Mouse (Mus musculus) neural tube, embryonic 12.5 days (tissue): ENCODE measurements at regions not wholly inside any gene's neighbourhood (a gene's known extent, or its start where the extent isn't known, plus 50 kb on each side); places are given as distances from the start of the nearest gene placed in this dataset.

Experiments used
- ATAC-seq: fragments of 200-750 bp; cut with Nextera tagmentation; 2 replicates; pipeline ENCODE4 v1.8.0; 2017; ENCODE audit warnings: low read depth, mild to moderate bottlenecking, moderate TSS enrichment, moderate library complexity; ENCODE audit not compliant: low FRiP score
- H3K27ac ChIP-seq: fragments of 300-500 bp; sonication (generic); 2 replicates; pipeline ENCODE4 v1.5.1; 2016
- H3K27me3 ChIP-seq: fragments of 300-500 bp; sonication (generic); replicated peaks from 2 replicates; pipeline ENCODE4 v1.6.1; 2016; ENCODE audit warnings: mild to moderate bottlenecking
- H3K36me3 ChIP-seq: fragments of 300-500 bp; sonication (generic); 2 replicates; pipeline ENCODE4 v1.6.1; 2016; ENCODE audit warnings: mild to moderate bottlenecking
- H3K4me1 ChIP-seq: fragments of 300-500 bp; sonication (generic); 2 replicates; pipeline ENCODE4 v1.6.1; 2016
- H3K4me2 ChIP-seq: fragments of 300-500 bp; sonication (generic); replicated peaks from 2 replicates; pipeline ENCODE4 v1.6.1; 2016; ENCODE audit warnings: mild to moderate bottlenecking
- H3K4me3 ChIP-seq: fragments of 300-500 bp; sonication (generic); 2 replicates; pipeline ENCODE4 v1.5.1; 2016
- H3K9ac ChIP-seq: fragments of 300-500 bp; sonication (generic); 2 replicates; pipeline ENCODE4 v1.6.1; 2016; ENCODE audit warnings: mild to moderate bottlenecking
- H3K9me3 ChIP-seq: fragments of 300-500 bp; sonication (generic); 2 replicates; pipeline ENCODE4 v1.6.1; 2016; ENCODE audit warnings: mild to moderate bottlenecking
- WGBS: fragments of 180-500 bp; shearing (Covaris S2); methylation state at CpG from one replicate; pipeline ENCODE4 v1.1.7; 2016; 5-methylcytosine and 5-hydroxymethylcytosine counted together

- Histone ChIP-seq H3K27me3 (no peaks in the 10 kb centered on the region), H3K9ac (no peak overlapping the region), H3K9me3 (no peaks in the 10 kb centered on the region), H3K27ac (no peak overlapping the region), H3K4me2 (no peak overlapping the region), H3K4me1 (no peaks in the 10 kb centered on the region), H3K4me3 (no peak overlapping the region), H3K36me3 (no peaks in the 10 kb centered on the region)
- ATAC-seq, result no peak
- 82% methylated on average over 10 of the region's 10 CpGs for WGBS
Observed at GRCm38 (mm10) chr13:43724161-43724560, 60.4 kb upstream of the Cd83 start.

GRCm38 (mm10) chr13:43725698-43726097 is 58.9 kb upstream of the Cd83 start:
- no peaks in the 10 kb centered on the region for H3K9me3 ChIP-seq
- no peak overlapping the region for H3K27ac ChIP-seq
- no peak overlapping the region for H3K4me3 ChIP-seq
- no peak overlapping the region; the same call in 1 of the 2 replicates for H3K4me2 ChIP-seq
- no peak overlapping the region for H3K9ac ChIP-seq
- 32% methylated on average over 7 of the region's 7 CpGs for WGBS
- H3K36me3 ChIP-seq, result no peaks in the 10 kb centered on the region
- ATAC-seq, result no peak
- H3K4me1 ChIP-seq, result no peaks in the 10 kb centered on the region
- no peaks in the 10 kb centered on the region for H3K27me3 ChIP-seq

DNA sequence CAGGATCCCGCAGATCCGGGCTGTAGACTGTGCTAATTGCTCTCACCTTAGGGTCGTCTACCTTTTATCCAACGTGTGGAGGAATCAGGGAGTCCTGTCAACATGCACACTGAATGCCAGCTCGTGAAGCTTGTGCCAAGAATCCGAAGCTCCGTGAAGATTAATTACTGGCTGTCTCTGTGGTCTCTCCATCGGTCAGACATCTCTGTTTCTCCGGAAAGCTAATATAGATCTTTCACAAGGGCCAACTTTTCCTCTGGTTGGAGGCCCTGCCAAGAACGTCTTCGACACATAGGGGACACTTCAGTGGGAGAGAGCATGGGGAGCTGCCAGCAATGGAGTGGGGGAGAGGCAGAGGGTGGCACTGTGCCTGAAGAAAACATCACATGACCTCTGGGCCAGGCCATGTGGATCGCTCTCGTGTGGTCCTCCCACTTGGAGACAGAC is 57.7 kb upstream of the Cd83 start:
- no peak overlapping the region for H3K9ac ChIP-seq
- 81% methylated on average over 13 of the region's 13 CpGs for WGBS

DNA sequence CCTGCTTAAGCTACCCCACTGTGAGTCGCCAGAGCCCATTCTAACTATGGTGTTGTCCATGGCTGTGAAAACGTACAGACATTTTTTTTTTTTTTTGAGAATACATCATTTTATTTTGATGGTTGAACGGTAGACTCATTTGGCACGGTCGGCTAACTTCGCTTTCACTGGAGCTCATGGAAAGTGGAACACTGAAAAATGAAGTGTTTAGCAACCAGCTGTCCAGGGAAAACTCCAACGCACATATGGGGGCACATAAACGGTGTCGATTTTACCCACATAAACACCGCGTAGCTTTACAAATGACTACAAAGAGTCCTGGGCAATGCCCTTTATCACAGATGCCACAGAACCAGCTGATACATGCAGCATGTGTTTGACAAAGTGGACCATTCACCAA is 55.0 kb upstream of the Cd83 start:
- no peak for ATAC-seq
- Histone ChIP-seq H3K4me3 (no peak overlapping the region), H3K4me1 (0 out of 2 replicates have a peak, but pooled peaks cover 5% of the 10 kb centered on the region), H3K9me3 (no peaks in the 10 kb centered on the region), H3K27me3 (no peaks in the 10 kb centered on the region), H3K36me3 (no peaks in the 10 kb centered on the region), H3K4me2 (no peak overlapping the region), H3K9ac (no peak overlapping the region), H3K27ac (no peak overlapping the region)
- 85% methylated on average over 11 of the region's 11 CpGs for WGBS

More for the DNA sequence above, 57.7 kb upstream of the Cd83 start:
- no peak for ATAC-seq
- Histone ChIP-seq H3K36me3 (no peaks in the 10 kb centered on the region), H3K4me3 (no peak overlapping the region), H3K4me2 (no peak overlapping the region), H3K27me3 (no peaks in the 10 kb centered on the region), H3K27ac (no peak overlapping the region), H3K4me1 (no peaks in the 10 kb centered on the region), H3K9me3 (no peaks in the 10 kb centered on the region)

GRCm38 (mm10) chr13:43733061-43733460 is 51.5 kb upstream of the Cd83 start:
- 0 out of 2 replicates have a peak, but pooled peaks have one; percentile 7 for ATAC-seq
- H3K9me3 ChIP-seq, result no peaks in the 10 kb centered on the region
- H3K9ac ChIP-seq, result no peak overlapping the region
- no peaks in the 10 kb centered on the region for H3K27me3 ChIP-seq
- no peaks in the 10 kb centered on the region for H3K36me3 ChIP-seq
- no peak overlapping the region for H3K4me3 ChIP-seq
- H3K27ac ChIP-seq, result no peak overlapping the region
- H3K4me2 ChIP-seq, result no peak overlapping the region
- 49% methylated on average over 10 of the region's 10 CpGs for WGBS
- 0 out of 2 replicates have a peak, but pooled peaks cover 5% of the 10 kb centered on the region for H3K4me1 ChIP-seq

GRCm38 (mm10) chr13:43734641-43735040 is 49.9 kb upstream of the Cd83 start:
- no peaks in the 10 kb centered on the region for H3K27me3 ChIP-seq
- no peak overlapping the region for H3K9ac ChIP-seq
- no peak overlapping the region for H3K4me2 ChIP-seq
- H3K9me3 ChIP-seq, result no peaks in the 10 kb centered on the region
- 0 out of 2 replicates have a peak, but pooled peaks cover 7% of the 10 kb centered on the region for H3K4me1 ChIP-seq
- H3K4me3 ChIP-seq, result no peak overlapping the region
- ATAC-seq, result no peak
- H3K36me3 ChIP-seq, result no peaks in the 10 kb centered on the region
- 78% methylated on average over 14 of the region's 14 CpGs for WGBS
- H3K27ac ChIP-seq, result no peak overlapping the region
